Mouse (Mus musculus) neural tube, embryonic 11.5 days (tissue): Measurements from ENCODE around the gene Crim1. TPM values are rescaled to one million over a fixed set of nuclear protein-coding genes. Genes with fewer than 3 reads are reported as not detected.

Experiments
- ATAC-seq: fragments of 200-750 bp; cut with Nextera tagmentation; 2 replicates; pipeline ENCODE4 v1.8.0; 2017; ENCODE audit warnings: moderate number of reproducible peaks, mild to moderate bottlenecking, moderate TSS enrichment, moderate library complexity; ENCODE audit not compliant: insufficient read depth, low FRiP score, low TSS enrichment
- DNase-seq: peaks from one replicate; pipeline ENCODE4 v3.0.0-alpha.2; 2015; ENCODE audit warnings: low spot score
- H3K27ac ChIP-seq: fragments of 300-500 bp; sonication (generic); 2 replicates; pipeline ENCODE4 v1.5.1; 2014; ENCODE audit warnings: low read depth, mild to moderate bottlenecking, low read length
- H3K27me3 ChIP-seq: fragments of 300-500 bp; sonication (generic); 2 replicates; pipeline ENCODE4 v1.6.1; 2014; ENCODE audit warnings: mild to moderate bottlenecking, low read length, mixed read lengths; ENCODE audit not compliant: control insufficient read depth, insufficient read depth
- H3K36me3 ChIP-seq: fragments of 300-500 bp; sonication (generic); 2 replicates; pipeline ENCODE4 v1.6.1; 2014; ENCODE audit warnings: mild to moderate bottlenecking, low read length, moderate library complexity, mixed read lengths; ENCODE audit not compliant: control insufficient read depth, insufficient read depth
- H3K4me1 ChIP-seq: fragments of 300-500 bp; sonication (generic); 2 replicates; pipeline ENCODE4 v1.6.1; 2014; ENCODE audit warnings: low read length, mixed read lengths; ENCODE audit not compliant: control insufficient read depth, insufficient read depth
- H3K4me2 ChIP-seq: fragments of 300-500 bp; sonication (generic); 2 replicates; pipeline ENCODE4 v1.6.1; 2014; ENCODE audit warnings: low read depth, mild to moderate bottlenecking, moderate library complexity
- H3K4me3 ChIP-seq: fragments of 300-500 bp; sonication (generic); 2 replicates; pipeline ENCODE4 v1.5.1; 2014; ENCODE audit warnings: low read depth, low read length
- H3K9ac ChIP-seq: fragments of 300-500 bp; sonication (generic); 2 replicates; pipeline ENCODE4 v1.6.1; 2014; ENCODE audit warnings: mild to moderate bottlenecking, low read length
- H3K9me3 ChIP-seq: fragments of 300-500 bp; sonication (generic); 2 replicates; pipeline ENCODE4 v1.6.1; 2016; ENCODE audit warnings: low read length; ENCODE audit not compliant: control insufficient read depth
- WGBS: fragments of 180-500 bp; shearing (Covaris S2); extraction: QIAGEN DNeasy Blood & Tissue Kit; methylation state at CpG from one replicate; pipeline ENCODE4 v1.1.7; 2014; 5-methylcytosine and 5-hydroxymethylcytosine counted together
- polyA plus RNA-seq: library from polyadenylated mRNA; unstranded; fragments of >200 nt; fragmentation: Nextera tagmentation; extraction: Ambion mirVana; gene quantifications from 2 replicates; pipeline ENCODE4 v1.2.1, GENCODE M21; 2014

Gene Crim1
- polyA plus RNA-seq, 1 experiment from 2014 or later: 5.6 TPM

DNA sequence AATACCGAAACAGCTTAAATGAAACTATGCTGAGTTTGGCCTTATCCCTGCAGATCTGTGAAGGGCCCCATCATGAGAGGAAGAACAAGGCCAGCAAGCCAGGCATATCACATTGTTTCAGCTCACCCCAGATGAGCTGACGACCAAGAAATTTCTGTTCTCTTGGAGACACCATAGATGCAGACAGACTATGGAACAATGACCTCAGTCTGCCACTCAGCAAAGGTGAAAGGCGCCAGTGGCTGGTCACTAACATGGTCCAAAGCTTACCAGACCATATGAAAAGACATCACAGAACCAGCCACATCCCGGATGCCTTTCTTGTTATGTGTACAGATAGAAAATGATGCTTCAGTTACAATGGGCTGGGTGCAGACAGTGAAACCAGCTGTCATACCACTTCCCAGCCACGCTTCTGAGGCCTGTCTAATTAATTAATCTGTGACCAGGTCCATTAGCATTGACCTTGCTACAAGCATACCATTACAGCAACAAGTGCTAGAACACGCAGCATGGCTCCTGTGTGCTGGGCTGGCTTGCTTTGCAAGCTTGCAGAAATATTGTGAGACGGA is 125.8 kb downstream of the Crim1 start:
- DNase-seq (no peak), ATAC-seq (0 out of 2 replicates have a peak, but pooled peaks have one; percentile 20)
- Histone ChIP-seq H3K9ac (no peak overlapping the region), H3K36me3 (no peaks in the 10 kb centered on the region), H3K27ac (no peak overlapping the region), H3K4me2 (no peak overlapping the region), H3K4me3 (no peak overlapping the region), H3K27me3 (no peaks in the 10 kb centered on the region), H3K4me1 (peaks cover 4% of the 10 kb centered on the region; the same call in 1 of the 2 replicates), H3K9me3 (no peaks in the 10 kb centered on the region)
- WGBS: 70% methylated on average over 7 of the region's 7 CpGs

DNA sequence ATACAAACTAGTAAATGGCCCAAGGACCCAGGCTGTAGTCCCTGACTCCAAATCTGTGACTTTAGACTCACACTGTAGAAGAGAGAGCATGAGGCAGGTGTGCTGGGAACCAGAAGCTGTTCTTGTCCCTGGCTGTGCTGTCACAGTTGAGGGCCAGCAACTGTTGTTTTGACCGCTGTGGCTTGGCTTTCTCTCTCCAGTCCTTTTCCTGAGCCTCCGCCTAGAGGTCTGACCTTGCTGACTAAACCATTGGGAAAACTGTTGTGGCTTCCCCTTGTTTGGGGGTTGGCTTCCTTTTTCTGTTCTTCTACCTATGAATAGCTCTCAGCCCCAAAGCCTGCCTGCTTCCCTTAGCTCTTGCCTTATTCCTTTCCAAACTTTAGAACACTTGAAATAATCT is 126.3 kb downstream of the Crim1 start:
- Histone ChIP-seq H3K4me2 (no peak overlapping the region), H3K36me3 (no peaks in the 10 kb centered on the region), H3K4me1 (peaks cover 4% of the 10 kb centered on the region; the same call in 1 of the 2 replicates), H3K27me3 (no peaks in the 10 kb centered on the region), H3K9me3 (no peaks in the 10 kb centered on the region), H3K27ac (no peak overlapping the region), H3K4me3 (no peak overlapping the region), H3K9ac (no peak overlapping the region)
- ATAC-seq: no peak
- WGBS: 87% methylated on average over 2 of the region's 2 CpGs
- no peak for DNase-seq

DNA sequence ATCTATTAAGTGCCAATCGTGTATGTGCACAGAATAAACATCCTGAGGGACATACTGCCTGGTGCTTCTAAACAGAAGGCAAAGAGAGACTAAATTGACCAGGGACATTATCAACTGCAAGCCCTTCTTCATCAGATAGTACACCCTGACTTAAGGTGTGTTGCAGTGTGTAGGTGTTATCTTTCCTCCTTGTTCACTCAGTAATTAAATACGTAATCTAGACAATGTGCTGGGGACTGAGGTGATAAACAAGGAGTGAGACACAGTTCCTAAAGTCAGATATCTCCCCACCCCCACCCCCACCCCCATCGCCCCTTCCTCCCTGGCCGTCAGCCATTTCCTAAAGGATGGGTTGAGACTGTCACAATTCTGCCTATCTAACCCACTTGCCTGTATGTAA is 127.1 kb downstream of the Crim1 start:
- 88% methylated on average over 4 of the region's 4 CpGs for WGBS

DNA sequence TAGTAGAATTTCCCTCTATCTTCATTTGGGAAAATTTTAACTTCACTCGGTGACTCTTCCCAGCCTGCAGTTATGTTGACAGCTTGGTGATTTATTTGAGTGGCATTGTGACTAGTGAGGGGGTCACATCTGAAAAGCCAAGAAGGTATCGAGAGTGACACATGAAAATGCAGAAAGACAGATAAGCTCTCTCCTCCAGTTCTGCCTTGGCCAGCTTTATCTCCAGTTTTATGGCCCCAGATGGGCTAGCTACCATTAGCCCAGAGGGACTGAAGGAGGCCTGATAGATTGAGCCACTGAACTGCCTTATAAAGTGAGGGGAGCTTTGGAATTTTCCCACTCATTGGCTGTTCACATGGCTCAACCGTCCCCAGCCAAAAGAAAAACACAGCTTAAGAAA is 128.2 kb downstream of the Crim1 start:
- H3K4me2 ChIP-seq: no peak overlapping the region
- 15% methylated on average over 3 of the region's 3 CpGs for WGBS
- no peaks in the 10 kb centered on the region for H3K36me3 ChIP-seq
- H3K4me3 ChIP-seq: no peak overlapping the region
- DNase-seq: no peak
- no peak overlapping the region for H3K9ac ChIP-seq
- H3K27ac ChIP-seq: no peak overlapping the region
- ATAC-seq: no peak
- no peaks in the 10 kb centered on the region for H3K27me3 ChIP-seq
- H3K9me3 ChIP-seq: no peaks in the 10 kb centered on the region
- H3K4me1 ChIP-seq: peaks cover 4% of the 10 kb centered on the region; the same call in 1 of the 2 replicates

More for the DNA sequence above, 127.1 kb downstream of the Crim1 start:
- DNase-seq (no peak), ATAC-seq (no peak)
- Histone ChIP-seq H3K36me3 (no peaks in the 10 kb centered on the region), H3K27me3 (no peaks in the 10 kb centered on the region), H3K27ac (no peak overlapping the region), H3K4me3 (no peak overlapping the region), H3K9ac (no peak overlapping the region), H3K4me1 (peaks cover 4% of the 10 kb centered on the region; the same call in 1 of the 2 replicates), H3K9me3 (no peaks in the 10 kb centered on the region), H3K4me2 (no peak overlapping the region)

DNA sequence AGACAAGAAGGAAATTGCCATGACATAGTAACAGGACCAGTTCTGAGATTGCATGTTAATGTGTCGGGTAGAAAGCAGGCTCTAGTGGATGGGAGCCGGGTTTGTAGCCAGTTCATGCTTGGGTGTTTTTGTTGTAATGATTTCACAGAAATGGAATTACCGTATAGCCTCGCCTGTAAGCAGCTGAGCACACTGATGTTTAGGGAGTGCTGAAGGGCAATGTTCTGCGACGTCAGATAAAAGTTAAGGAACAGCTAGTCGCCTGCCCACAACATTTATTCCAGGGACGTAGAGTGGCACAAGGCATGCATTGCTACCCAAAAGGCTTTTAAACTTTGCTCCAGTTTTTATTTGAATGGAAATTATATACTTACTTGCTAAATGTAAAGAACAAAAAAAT is 131.4 kb downstream of the Crim1 start:
- ATAC-seq (no peak), DNase-seq (no peak)
- no peak overlapping the region for H3K4me3 ChIP-seq
- no peaks in the 10 kb centered on the region for H3K9me3 ChIP-seq
- no peaks in the 10 kb centered on the region for H3K27me3 ChIP-seq
- H3K36me3 ChIP-seq: no peaks in the 10 kb centered on the region
- no peak overlapping the region for H3K4me2 ChIP-seq
- H3K27ac ChIP-seq: no peak overlapping the region
- 87% methylated on average over 8 of the region's 8 CpGs for WGBS
- no peak overlapping the region for H3K9ac ChIP-seq
- H3K4me1 ChIP-seq: peaks cover 4% of the 10 kb centered on the region; the same call in 1 of the 2 replicates

DNA sequence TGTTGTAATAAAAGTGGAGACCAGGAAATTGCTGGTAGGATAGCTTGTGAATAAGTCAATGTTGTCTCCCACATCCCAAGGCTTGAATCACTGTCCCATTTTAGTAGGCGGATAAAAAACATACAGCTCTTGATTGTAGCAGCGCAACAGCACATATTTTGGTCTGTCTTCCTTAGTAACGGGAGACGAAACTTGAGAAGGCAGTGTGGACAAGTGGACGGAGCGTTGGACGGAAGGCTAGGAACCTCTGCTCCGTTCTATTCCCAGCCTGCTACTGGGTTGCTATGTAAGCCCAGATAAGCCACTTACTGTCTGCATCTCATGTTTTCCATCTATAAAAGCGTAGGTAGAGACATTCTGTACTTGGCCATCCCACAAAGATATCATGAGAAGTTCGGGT is 133.2 kb downstream of the Crim1 start:
- WGBS: 94% methylated on average over 10 of the region's 10 CpGs
- no peak for DNase-seq

DNA sequence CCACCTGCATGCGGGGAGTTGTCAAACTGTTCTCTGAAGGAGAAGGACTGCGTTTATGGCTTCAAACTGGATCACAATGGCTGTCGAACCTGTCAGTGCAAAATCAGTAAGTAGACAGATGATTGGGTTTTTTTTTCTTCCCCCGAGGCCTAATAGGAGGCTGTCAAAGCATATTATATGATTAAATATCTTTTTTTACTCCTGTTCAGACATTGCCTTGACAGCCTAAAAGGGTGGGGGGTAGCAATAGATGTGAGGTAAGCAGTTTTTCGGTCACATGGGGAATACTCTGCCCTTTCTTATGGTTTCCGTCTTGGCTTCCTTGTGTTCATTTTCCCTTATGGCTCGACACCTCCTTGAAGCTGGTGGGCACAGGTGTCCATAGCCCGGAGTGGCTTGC is 135.2 kb downstream of the Crim1 start:
- no peak for DNase-seq
- Histone ChIP-seq H3K27me3 (no peaks in the 10 kb centered on the region), H3K9ac (no peak overlapping the region), H3K9me3 (no peaks in the 10 kb centered on the region), H3K4me3 (no peak overlapping the region), H3K27ac (no peak overlapping the region), H3K4me1 (no peaks in the 10 kb centered on the region), H3K4me2 (no peak overlapping the region), H3K36me3 (no peaks in the 10 kb centered on the region)
- no peak for ATAC-seq
- WGBS: 95% methylated on average over 8 of the region's 8 CpGs

More for the DNA sequence above, 133.2 kb downstream of the Crim1 start:
- no peak overlapping the region for H3K4me3 ChIP-seq
- no peaks in the 10 kb centered on the region for H3K9me3 ChIP-seq
- peaks cover 1% of the 10 kb centered on the region; the same call in 1 of the 2 replicates for H3K4me1 ChIP-seq
- H3K27me3 ChIP-seq: no peaks in the 10 kb centered on the region
- H3K36me3 ChIP-seq: no peaks in the 10 kb centered on the region
- H3K27ac ChIP-seq: no peak overlapping the region
- ATAC-seq: no peak
- H3K9ac ChIP-seq: no peak overlapping the region
- no peak overlapping the region for H3K4me2 ChIP-seq

DNA sequence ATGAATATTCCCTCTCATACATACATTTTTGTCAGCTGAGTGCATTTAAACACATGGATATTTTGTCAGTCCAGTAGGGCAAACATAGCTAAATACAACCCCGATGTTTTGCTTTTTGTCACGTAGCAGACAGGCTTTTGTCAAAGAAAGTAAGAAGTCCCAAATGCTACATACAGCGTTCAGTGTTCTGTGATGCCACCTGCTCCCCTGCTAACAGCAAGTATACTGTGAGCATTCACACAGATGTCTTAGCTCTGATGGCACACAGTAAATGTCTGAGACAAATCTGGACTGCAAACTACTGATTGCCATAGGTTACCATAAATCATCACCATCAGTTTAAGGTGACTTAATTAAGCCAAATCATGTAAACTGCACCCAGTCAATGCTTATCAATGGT is 143.6 kb downstream of the Crim1 start:
- no peaks in the 10 kb centered on the region for H3K36me3 ChIP-seq
- no peak overlapping the region for H3K9ac ChIP-seq
- H3K27ac ChIP-seq: no peak overlapping the region
- H3K4me2 ChIP-seq: no peak overlapping the region
- DNase-seq (no peak), ATAC-seq (no peak)
- H3K4me1 ChIP-seq: no peaks in the 10 kb centered on the region
- H3K9me3 ChIP-seq: no peaks in the 10 kb centered on the region
- 86% methylated on average over 3 of the region's 3 CpGs for WGBS
- no peaks in the 10 kb centered on the region for H3K27me3 ChIP-seq
- H3K4me3 ChIP-seq: no peak overlapping the region

DNA sequence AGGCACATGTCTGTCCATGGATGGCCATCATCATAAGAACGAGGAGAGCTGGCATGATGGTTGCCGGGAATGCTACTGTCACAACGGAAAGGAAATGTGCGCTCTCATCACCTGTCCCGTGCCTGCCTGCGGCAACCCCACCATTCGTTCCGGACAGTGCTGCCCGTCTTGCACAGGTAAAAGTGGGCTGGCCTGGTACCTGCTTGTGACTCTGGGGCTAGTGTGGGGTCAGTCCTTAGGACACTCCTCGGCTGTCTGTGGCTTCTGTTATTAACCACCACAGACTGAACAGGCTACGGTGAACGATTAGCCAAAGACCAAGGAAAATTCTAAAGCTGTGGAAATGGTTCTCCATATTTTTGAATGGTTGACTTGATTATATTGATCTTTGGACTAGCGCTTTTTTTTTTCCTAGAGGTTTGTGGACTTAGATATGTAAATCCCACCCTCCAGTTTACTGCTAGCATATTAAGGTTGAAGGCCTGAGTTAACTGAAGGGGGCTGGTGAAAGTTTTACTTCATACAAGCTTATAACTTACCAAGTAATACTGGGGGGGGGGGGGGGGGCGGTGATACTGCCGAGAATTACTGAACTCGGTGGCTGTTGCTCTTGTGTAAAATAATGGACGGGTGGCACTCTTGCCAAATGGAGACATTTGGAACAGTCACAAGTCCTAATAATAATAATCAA is 147.2 kb downstream of the Crim1 start:
- H3K4me3 ChIP-seq: no peak overlapping the region
- no peaks in the 10 kb centered on the region for H3K27me3 ChIP-seq
- no peak overlapping the region for H3K27ac ChIP-seq
- DNase-seq (no peak), ATAC-seq (no peak)
- no peaks in the 10 kb centered on the region for H3K36me3 ChIP-seq
- H3K4me2 ChIP-seq: no peak overlapping the region
- no peaks in the 10 kb centered on the region for H3K9me3 ChIP-seq
- H3K4me1 ChIP-seq: no peaks in the 10 kb centered on the region
- no peak overlapping the region for H3K9ac ChIP-seq
- WGBS: 93% methylated on average over 17 of the region's 17 CpGs
